Mouse (Mus musculus) C2C12 (cell line): ENCODE measurements around the gene Rpl34. TPM values are rescaled to one million over a fixed set of nuclear protein-coding genes. Genes with fewer than 3 reads are reported as not detected.

ENCODE experiments used
- H3K27me3 ChIP-seq: one replicate; pipeline ENCODE4 v1.6.1; 2011; ENCODE audit not compliant: control insufficient read depth, insufficient read depth, insufficient read length
- H3K36me3 ChIP-seq: one replicate; pipeline ENCODE4 v1.6.1; 2011; ENCODE audit not compliant: control insufficient read depth, insufficient read depth
- H3K4me3 ChIP-seq: one replicate; pipeline ENCODE4 v1.5.1; 2011; ENCODE audit warnings: mild to moderate bottlenecking, control low read depth; ENCODE audit not compliant: poor library complexity, insufficient read depth, severe bottlenecking
- H3K79me2 ChIP-seq: one replicate; pipeline ENCODE4 v1.6.1; 2011; ENCODE audit not compliant: control insufficient read depth, insufficient read depth
- H3K79me3 ChIP-seq: one replicate; pipeline ENCODE4 v1.6.1; 2011; ENCODE audit warnings: low read depth, control low read depth
- H3ac ChIP-seq: one replicate; pipeline ENCODE3; 2011; ENCODE audit warnings: low read depth; ENCODE audit not compliant: control insufficient read depth, insufficient read length
- CEBPB ChIP-seq: IDR thresholded peaks from one replicate; pipeline ENCODE4 v1.6.1; 2011; ENCODE audit warnings: low read depth, mild to moderate bottlenecking, control low read depth, moderate library complexity
- CTCF ChIP-seq: IDR thresholded peaks from one replicate; pipeline ENCODE4 v1.5.1; 2011; ENCODE audit not compliant: control insufficient read depth, insufficient read depth, insufficient read length
- FOSL1 ChIP-seq: IDR thresholded peaks from one replicate; pipeline ENCODE4 v1.8.0; 2011; ENCODE audit warnings: mild to moderate bottlenecking, low read length; ENCODE audit not compliant: poor library complexity, insufficient read depth, severe bottlenecking
- MAX ChIP-seq: IDR thresholded peaks from one replicate; pipeline ENCODE4 v1.6.1; 2011; ENCODE audit warnings: mild to moderate bottlenecking, control low read depth
- MYOD1 ChIP-seq: IDR thresholded peaks from one replicate; pipeline ENCODE4 v1.6.1; 2011; ENCODE audit warnings: low read depth; ENCODE audit not compliant: control insufficient read depth, insufficient read length
- MYOG ChIP-seq: IDR thresholded peaks from one replicate; pipeline ENCODE4 v1.6.1; 2011; ENCODE audit not compliant: control insufficient read depth, insufficient read length; ENCODE audit errors: extremely low read depth
- USF1 ChIP-seq: IDR thresholded peaks from one replicate; pipeline ENCODE4 v1.6.1; 2011; ENCODE audit warnings: low read depth, mild to moderate bottlenecking, control low read depth, moderate library complexity
- polyA plus RNA-seq: library from polyadenylated mRNA; unstranded; fragments of >200 nt; fragmentation: generic; extraction: Trizol; gene quantifications from one replicate; pipeline ENCODE4 v1.2.1, GENCODE M21; 2012; ENCODE audit warnings: missing spikeins

The Rpl34 gene
- polyA plus RNA-seq, 1 experiment, result 2,364 TPM

DNA sequence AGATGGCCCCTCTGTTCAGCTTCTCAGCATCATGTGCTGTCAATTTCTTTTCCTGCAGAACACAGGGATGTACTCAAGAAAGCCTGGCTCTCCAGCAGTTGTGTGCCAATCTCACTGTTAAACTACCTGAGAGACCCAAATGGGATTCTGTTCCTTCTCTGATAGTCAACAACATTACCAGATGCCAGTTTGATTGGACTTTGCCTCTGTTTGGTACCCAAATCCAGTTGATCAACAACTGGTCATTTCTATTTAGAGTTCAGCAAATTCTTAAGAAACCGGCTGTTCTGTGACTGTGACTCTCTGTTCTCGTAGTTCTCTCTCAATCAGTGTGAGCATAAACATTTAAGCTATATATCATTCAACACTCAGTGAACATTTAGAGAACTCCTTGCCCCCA, 49.0 kb downstream of the Rpl34 start:
- H3K4me3 ChIP-seq, result no peak overlapping the region
- TF ChIP-seq MYOD1 (no peak), MYOG (no peak), CTCF (no peak), MAX (no peak), USF1 (no peak), CEBPB (no peak), FOSL1 (no peak)

DNA sequence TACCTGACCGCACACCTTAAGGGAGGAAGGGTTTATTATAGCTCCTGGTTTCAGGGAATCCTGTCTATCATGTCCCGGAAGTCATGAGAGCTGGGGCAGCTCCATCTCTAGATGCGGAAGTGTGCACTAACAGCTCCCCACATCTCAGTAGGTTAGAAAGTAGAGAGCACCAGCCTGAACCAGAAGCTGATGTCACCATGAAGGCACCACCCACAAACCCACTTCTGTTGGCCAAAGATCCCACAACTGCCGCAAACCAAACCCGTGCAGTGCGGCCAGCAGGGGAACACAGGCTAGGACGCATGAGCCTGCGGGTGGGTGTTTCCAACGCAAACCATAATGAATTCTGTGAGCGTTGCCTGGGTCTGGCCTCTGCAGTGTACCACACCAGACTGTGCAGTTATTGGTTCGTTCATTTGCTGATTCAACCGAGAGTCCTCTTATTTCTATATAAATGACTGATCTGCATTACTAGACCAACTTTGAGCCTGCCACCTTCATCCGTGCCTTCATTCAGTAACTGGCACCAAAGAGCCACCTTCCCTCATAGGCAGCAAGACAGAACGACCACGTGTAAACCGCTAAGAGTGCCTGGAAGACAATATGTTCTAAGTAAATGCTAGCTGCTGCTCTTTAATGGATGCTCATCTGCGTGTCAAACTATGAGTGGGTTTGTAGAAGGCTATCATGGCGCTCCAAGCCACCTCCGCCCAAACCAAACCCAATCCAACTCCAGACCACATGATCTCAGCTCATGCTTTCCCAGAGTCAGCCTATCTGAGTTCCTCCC, 52.3 kb downstream of the Rpl34 start:
- no peaks in the 10 kb centered on the region for H3K36me3 ChIP-seq
- H3K27me3 ChIP-seq, result no peaks in the 10 kb centered on the region
- H3K4me3 ChIP-seq, result no peak overlapping the region
- H3K79me2 ChIP-seq, result no peaks in the 10 kb centered on the region
- H3K79me3 ChIP-seq, result no peaks in the 10 kb centered on the region
- H3ac ChIP-seq, result no peak overlapping the region
- TF ChIP-seq MYOG, result no peak
- TF ChIP-seq MAX, result no peak
- no peak for TF ChIP-seq FOSL1
- TF ChIP-seq USF1, result no peak
- TF ChIP-seq CEBPB, result no peak

More for the DNA sequence above, 49.0 kb downstream of the Rpl34 start:
- H3K79me3 ChIP-seq, result no peaks in the 10 kb centered on the region
- H3K79me2 ChIP-seq, result no peaks in the 10 kb centered on the region
- H3ac ChIP-seq, result no peak overlapping the region
- no peaks in the 10 kb centered on the region for H3K36me3 ChIP-seq
- no peaks in the 10 kb centered on the region for H3K27me3 ChIP-seq

Other genes starting within 250 kb of the Rpl34 start
- gene Etnppl, start 113.0 kb downstream of the Rpl34 start, polyA plus RNA-seq, result 0.01 TPM
- gene Ostc, start 21.0 kb downstream of the Rpl34 start, polyA plus RNA-seq, result 198 TPM